Comparison of ENCODE assay signal across 31 mouse cellular contexts in the genomic region with DNA sequence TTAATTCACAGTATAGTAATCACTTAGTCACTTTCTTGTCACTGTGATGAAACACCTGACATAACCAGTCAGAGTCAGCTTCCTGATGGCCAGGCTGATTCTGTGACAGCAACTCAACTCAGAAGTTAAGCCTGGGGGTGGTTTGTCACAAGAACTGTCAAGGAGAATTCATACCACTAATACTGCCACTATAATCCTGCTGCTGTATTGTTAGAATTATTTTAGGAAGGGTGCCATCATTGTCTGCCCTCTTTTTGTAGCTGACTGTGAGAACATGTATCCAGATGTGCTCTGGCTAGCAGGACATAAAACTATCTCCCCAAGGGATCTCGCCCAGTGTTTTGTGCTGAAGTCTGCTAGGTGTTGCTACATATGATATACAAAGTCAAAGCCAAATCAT.
"Had no signal": no experiment of that assay in that cellular context is flagged by ENCODE, and none has a peak within 500 bp of the region (broad histone marks: within the 10 kb centered on the region; RNA-seq: fewer than 3 reads in every experiment).

No protein-coding gene starts in this region.

- H3K9ac ChIP-seq: limb, embryonic 12.5 days; limb, embryonic 13.5 days; limb, embryonic 15.5 days; liver, embryonic 12.5 days; liver, embryonic 13.5 days; liver, embryonic 14.5 days; liver, embryonic 15.5 days; liver, postnatal 0 days; lung, embryonic 14.5 days; lung, embryonic 15.5 days; midbrain, embryonic 12.5 days; midbrain, embryonic 13.5 days; midbrain, embryonic 15.5 days; neural tube, embryonic 12.5 days had no signal

- H3K36me3 ChIP-seq: limb, embryonic 12.5 days; limb, embryonic 13.5 days; limb, embryonic 15.5 days; liver, embryonic 12.5 days; liver, embryonic 13.5 days; liver, embryonic 15.5 days; lung, embryonic 15.5 days; midbrain, embryonic 10.5 days; midbrain, embryonic 12.5 days; midbrain, embryonic 13.5 days; midbrain, embryonic 15.5 days; neural tube, embryonic 12.5 days had no signal

- H3K27me3 ChIP-seq: limb, embryonic 12.5 days; limb, embryonic 13.5 days; limb, embryonic 15.5 days; liver, embryonic 12.5 days; liver, embryonic 13.5 days; liver, embryonic 15.5 days; lung, embryonic 15.5 days; megakaryocyte, embryonic 14.5 days; midbrain, embryonic 12.5 days; midbrain, embryonic 13.5 days; midbrain, embryonic 15.5 days; neural tube, embryonic 12.5 days had no signal

- H3K4me2 ChIP-seq: limb, embryonic 12.5 days; limb, embryonic 13.5 days; limb, embryonic 15.5 days; liver, embryonic 11.5 days; liver, embryonic 12.5 days; liver, embryonic 13.5 days; liver, embryonic 15.5 days; lung, embryonic 14.5 days; lung, embryonic 15.5 days; midbrain, embryonic 11.5 days; midbrain, embryonic 12.5 days; midbrain, embryonic 13.5 days; midbrain, embryonic 15.5 days; neural tube, embryonic 12.5 days had no signal

- H3K27ac ChIP-seq: limb, embryonic 12.5 days; limb, embryonic 13.5 days; limb, embryonic 15.5 days; liver, embryonic 12.5 days; liver, embryonic 13.5 days; liver, embryonic 14.5 days; liver, embryonic 15.5 days; lung, embryonic 15.5 days; macrophage; midbrain, embryonic 10.5 days; midbrain, embryonic 12.5 days; midbrain, embryonic 13.5 days; midbrain, embryonic 15.5 days; neural tube, embryonic 12.5 days had no signal

- H3K4me1 ChIP-seq: liver, embryonic 12.5 days; liver, embryonic 13.5 days; liver, embryonic 15.5 days; megakaryocyte, embryonic 14.5 days had no signal

- ATAC-seq: liver, embryonic 12.5 days; liver, postnatal 0 days; lung, postnatal 0 days; midbrain, embryonic 13.5 days; midbrain, embryonic 15.5 days; midbrain, embryonic 16.5 days had no signal

- H3K9me3 ChIP-seq: limb, embryonic 12.5 days; limb, embryonic 13.5 days; limb, embryonic 15.5 days; liver, embryonic 12.5 days; liver, embryonic 13.5 days; liver, embryonic 15.5 days; lung, embryonic 15.5 days; megakaryocyte, embryonic 14.5 days; midbrain, embryonic 10.5 days; midbrain, embryonic 12.5 days; midbrain, embryonic 13.5 days; midbrain, embryonic 15.5 days; neural tube, embryonic 12.5 days had no signal

- H3K4me3 ChIP-seq: limb, embryonic 12.5 days; limb, embryonic 13.5 days; limb, embryonic 15.5 days; liver, embryonic 12.5 days; liver, embryonic 13.5 days; liver, embryonic 15.5 days; lung, embryonic 15.5 days; megakaryocyte, embryonic 14.5 days; midbrain, embryonic 10.5 days; midbrain, embryonic 12.5 days; midbrain, embryonic 13.5 days; midbrain, embryonic 15.5 days; myocyte; neural tube, embryonic 12.5 days had no signal

- DNase-seq: left cerebral cortex, postnatal 4 days; liver; liver, embryonic 13.5 days; liver, postnatal 0 days; lung, adult 18-20 months; lung, adult 2 months; lung, postnatal 10 days; lung, postnatal 14 days; lung, postnatal 36 days; lung, postnatal 4 days; midbrain, embryonic 14.5 days had no signal
